Mouse (Mus musculus): ENCODE measurements around the gene Gcgr. TPM values are rescaled to one million over a fixed set of nuclear protein-coding genes. Genes with fewer than 3 reads are reported as not detected.

The Gcgr gene
- polyA plus RNA-seq, 2 experiments = 4.9 to 11.2 TPM

GRCm38 (mm10) chr11:120499894-120500293, 30.6 kb upstream of the Gcgr start:
- no peak overlapping the region for H3K9ac ChIP-seq (ENCODE audit: low read depth, low read length, severe bottlenecking)
- H3K4me2 ChIP-seq (replicated peaks; ENCODE audit: low read depth, low read length, severe bottlenecking) = no peak overlapping the region
- no peaks in the 10 kb centered on the region for H3K9me3 ChIP-seq (ENCODE audit: control insufficient read depth, low read length)
- ATAC-seq (ENCODE audit: low FRiP score, low read depth) (no peak), DNase-seq (ENCODE audit: low spot score) (no peak)
- peaks cover 43% of the 10 kb centered on the region for H3K36me3 ChIP-seq (ENCODE audit: control insufficient read depth, insufficient read depth, low read length)
- H3K4me1 ChIP-seq (ENCODE audit: control insufficient read depth, insufficient read depth, low read length) = no peaks in the 10 kb centered on the region
- H3K4me3 ChIP-seq (replicated peaks; ENCODE audit: low read length) = no peak overlapping the region
- 74% methylated on average over 6 of the region's 6 CpGs for WGBS
- no peak for TF ChIP-seq POLR2A (IDR thresholded peaks at IDR 0.05; ENCODE audit: borderline replicate concordance, extremely low read depth, insufficient read depth, insufficient read length)
- H3K27me3 ChIP-seq (ENCODE audit: control insufficient read depth, insufficient read depth, low read length) = no peaks in the 10 kb centered on the region
- H3K27ac ChIP-seq (replicated peaks; ENCODE audit: low read depth, low read length) = no peak overlapping the region

GRCm38 (mm10) chr11:120500357-120500756, 30.1 kb upstream of the Gcgr start:
- no peak for ATAC-seq (ENCODE audit: low FRiP score, low read depth)
- Histone ChIP-seq H3K9me3 (ENCODE audit: control insufficient read depth, low read length) (no peaks in the 10 kb centered on the region), H3K27ac (replicated peaks; ENCODE audit: low read depth, low read length) (no peak overlapping the region), H3K4me3 (replicated peaks; ENCODE audit: low read length) (no peak overlapping the region), H3K27me3 (ENCODE audit: control insufficient read depth, insufficient read depth, low read length) (no peaks in the 10 kb centered on the region), H3K4me2 (replicated peaks; ENCODE audit: low read depth, low read length, severe bottlenecking) (no peak overlapping the region), H3K36me3 (ENCODE audit: control insufficient read depth, insufficient read depth, low read length) (peaks cover 39% of the 10 kb centered on the region), H3K4me1 (ENCODE audit: control insufficient read depth, insufficient read depth, low read length) (no peaks in the 10 kb centered on the region), H3K9ac (ENCODE audit: low read depth, low read length, severe bottlenecking) (no peak overlapping the region; the same call in 1 of the 2 replicates)
- DNase-seq (ENCODE audit: low spot score) = no peak
- TF ChIP-seq POLR2A (IDR thresholded peaks at IDR 0.05; ENCODE audit: borderline replicate concordance, extremely low read depth, insufficient read depth, insufficient read length) = no peak
- WGBS = 24% methylated on average over 3 of the region's 3 CpGs

GRCm38 (mm10) chr11:120501018-120501417, 29.5 kb upstream of the Gcgr start:
- no peak for TF ChIP-seq POLR2A (IDR thresholded peaks at IDR 0.05; ENCODE audit: borderline replicate concordance, extremely low read depth, insufficient read depth, insufficient read length)
- no peaks in the 10 kb centered on the region for H3K9me3 ChIP-seq (ENCODE audit: control insufficient read depth, low read length)
- no peak overlapping the region for H3K27ac ChIP-seq (replicated peaks; ENCODE audit: low read depth, low read length)
- 57% methylated on average over 6 of the region's 6 CpGs for WGBS
- H3K4me3 ChIP-seq (replicated peaks; ENCODE audit: low read length) = no peak overlapping the region
- DNase-seq (ENCODE audit: low spot score) (no peak), ATAC-seq (ENCODE audit: low FRiP score, low read depth) (no peak)
- no peak overlapping the region for H3K9ac ChIP-seq (ENCODE audit: low read depth, low read length, severe bottlenecking)
- H3K27me3 ChIP-seq (ENCODE audit: control insufficient read depth, insufficient read depth, low read length) = no peaks in the 10 kb centered on the region
- no peaks in the 10 kb centered on the region for H3K4me1 ChIP-seq (ENCODE audit: control insufficient read depth, insufficient read depth, low read length)
- no peak overlapping the region for H3K4me2 ChIP-seq (replicated peaks; ENCODE audit: low read depth, low read length, severe bottlenecking)
- peaks cover 32% of the 10 kb centered on the region for H3K36me3 ChIP-seq (ENCODE audit: control insufficient read depth, insufficient read depth, low read length)

GRCm38 (mm10) chr11:120501701-120502100, 28.8 kb upstream of the Gcgr start:
- Histone ChIP-seq H3K36me3 (ENCODE audit: control insufficient read depth, insufficient read depth, low read length) (peaks cover 25% of the 10 kb centered on the region), H3K4me3 (replicated peaks; ENCODE audit: low read length) (no peak overlapping the region), H3K27me3 (ENCODE audit: control insufficient read depth, insufficient read depth, low read length) (no peaks in the 10 kb centered on the region), H3K27ac (replicated peaks; ENCODE audit: low read depth, low read length) (no peak overlapping the region), H3K4me2 (replicated peaks; ENCODE audit: low read depth, low read length, severe bottlenecking) (no peak overlapping the region), H3K4me1 (ENCODE audit: control insufficient read depth, insufficient read depth, low read length) (no peaks in the 10 kb centered on the region), H3K9me3 (ENCODE audit: control insufficient read depth, low read length) (no peaks in the 10 kb centered on the region), H3K9ac (ENCODE audit: low read depth, low read length, severe bottlenecking) (no peak overlapping the region)
- ATAC-seq (ENCODE audit: low FRiP score, low read depth) (no peak), DNase-seq (ENCODE audit: low spot score) (no peak)
- no peak for TF ChIP-seq POLR2A (IDR thresholded peaks at IDR 0.05; ENCODE audit: borderline replicate concordance, extremely low read depth, insufficient read depth, insufficient read length)
- WGBS = 76% methylated on average over 4 of the region's 4 CpGs

- Histone ChIP-seq H3K4me2 (replicated peaks; ENCODE audit: low read depth, low read length, severe bottlenecking) (no peak overlapping the region), H3K27ac (replicated peaks; ENCODE audit: low read depth, low read length) (no peak overlapping the region), H3K9me3 (ENCODE audit: control insufficient read depth, low read length) (no peaks in the 10 kb centered on the region), H3K27me3 (ENCODE audit: control insufficient read depth, insufficient read depth, low read length) (no peaks in the 10 kb centered on the region), H3K36me3 (ENCODE audit: control insufficient read depth, insufficient read depth, low read length) (no peaks in the 10 kb centered on the region), H3K4me3 (replicated peaks; ENCODE audit: low read length) (no peak overlapping the region), H3K4me1 (ENCODE audit: control insufficient read depth, insufficient read depth, low read length) (no peaks in the 10 kb centered on the region), H3K9ac (ENCODE audit: low read depth, low read length, severe bottlenecking) (no peak overlapping the region)
- ATAC-seq (ENCODE audit: low FRiP score, low read depth) (no peak), DNase-seq (ENCODE audit: low spot score) (no peak)
- WGBS = 89% methylated on average over 3 of the region's 3 CpGs
- TF ChIP-seq POLR2A (IDR thresholded peaks at IDR 0.05; ENCODE audit: borderline replicate concordance, extremely low read depth, insufficient read depth, insufficient read length) = no peak
Measured at GRCm38 (mm10) chr11:120505661-120506060, 24.8 kb upstream of the Gcgr start.

- H3K9ac ChIP-seq (ENCODE audit: low read depth, low read length, severe bottlenecking) = no peak overlapping the region
Measured at GRCm38 (mm10) chr11:120506899-120507298, 23.6 kb upstream of the Gcgr start.

More at GRCm38 (mm10) chr11:120506899-120507298, 23.6 kb upstream of the Gcgr start:
- no peaks in the 10 kb centered on the region for H3K9me3 ChIP-seq (ENCODE audit: control insufficient read depth, low read length)
- H3K27me3 ChIP-seq (ENCODE audit: control insufficient read depth, insufficient read depth, low read length) = no peaks in the 10 kb centered on the region
- H3K27ac ChIP-seq (replicated peaks; ENCODE audit: low read depth, low read length) = no peak overlapping the region
- H3K4me3 ChIP-seq (replicated peaks; ENCODE audit: low read length) = no peak overlapping the region
- TF ChIP-seq POLR2A (IDR thresholded peaks at IDR 0.05; ENCODE audit: borderline replicate concordance, extremely low read depth, insufficient read depth, insufficient read length) = no peak
- DNase-seq (ENCODE audit: low spot score) (no peak), ATAC-seq (ENCODE audit: low FRiP score, low read depth) (no peak)
- no peak overlapping the region for H3K4me2 ChIP-seq (replicated peaks; ENCODE audit: low read depth, low read length, severe bottlenecking)
- H3K36me3 ChIP-seq (ENCODE audit: control insufficient read depth, insufficient read depth, low read length) = no peaks in the 10 kb centered on the region
- no peaks in the 10 kb centered on the region for H3K4me1 ChIP-seq (ENCODE audit: control insufficient read depth, insufficient read depth, low read length)
- WGBS = 62% methylated on average over 4 of the region's 4 CpGs

Data from limb, embryonic 14.5 days (tissue).